Mouse (Mus musculus): ENCODE measurements around the gene Wdr73. TPM values are rescaled to one million over a fixed set of nuclear protein-coding genes. Genes with fewer than 3 reads are reported as not detected.

The Wdr73 gene
- polyA plus RNA-seq, 2 experiments from 2014 or later: 22.5 to 27.1 TPM

DNA sequence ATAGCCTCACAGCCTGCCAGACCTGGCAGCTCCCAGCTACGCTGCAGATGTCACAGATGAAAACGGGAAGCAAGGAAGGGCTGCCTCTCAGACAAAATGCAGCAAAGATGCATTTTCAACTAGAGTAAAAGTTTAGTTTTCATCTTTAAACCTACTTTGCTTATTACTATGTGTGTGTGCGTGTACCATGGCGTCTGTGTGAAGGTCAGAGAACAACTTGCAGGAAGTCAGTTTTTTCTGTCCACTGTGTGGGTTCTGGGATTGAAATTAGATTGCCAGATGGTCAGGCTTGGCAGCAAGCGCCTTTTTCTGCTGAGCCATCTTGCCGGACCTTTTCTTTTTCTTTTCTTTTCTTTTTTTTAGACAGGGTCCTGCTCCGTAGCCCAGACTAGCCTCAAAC is 6.9 kb downstream of the Wdr73 start:
- ATAC-seq: no peak

DNA sequence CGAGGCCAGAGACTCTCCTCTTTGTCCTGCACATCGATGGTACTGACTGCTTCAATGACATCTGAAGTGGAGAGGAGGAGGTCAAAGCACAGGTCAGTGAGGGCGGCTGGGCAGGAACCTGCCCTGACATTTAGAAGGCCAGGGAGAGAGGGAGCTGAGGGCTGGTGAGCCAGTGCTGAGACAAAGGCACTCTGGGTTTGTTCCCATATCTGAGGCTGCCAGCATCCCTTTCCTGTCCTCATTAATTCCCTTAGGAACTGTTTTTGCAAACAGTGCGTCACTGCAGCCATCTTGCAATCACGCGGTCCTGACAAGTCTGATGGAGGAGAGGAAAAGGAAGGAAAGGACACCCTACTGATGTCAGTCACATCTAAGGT is 7.3 kb downstream of the Wdr73 start:
- ATAC-seq: no peak

DNA sequence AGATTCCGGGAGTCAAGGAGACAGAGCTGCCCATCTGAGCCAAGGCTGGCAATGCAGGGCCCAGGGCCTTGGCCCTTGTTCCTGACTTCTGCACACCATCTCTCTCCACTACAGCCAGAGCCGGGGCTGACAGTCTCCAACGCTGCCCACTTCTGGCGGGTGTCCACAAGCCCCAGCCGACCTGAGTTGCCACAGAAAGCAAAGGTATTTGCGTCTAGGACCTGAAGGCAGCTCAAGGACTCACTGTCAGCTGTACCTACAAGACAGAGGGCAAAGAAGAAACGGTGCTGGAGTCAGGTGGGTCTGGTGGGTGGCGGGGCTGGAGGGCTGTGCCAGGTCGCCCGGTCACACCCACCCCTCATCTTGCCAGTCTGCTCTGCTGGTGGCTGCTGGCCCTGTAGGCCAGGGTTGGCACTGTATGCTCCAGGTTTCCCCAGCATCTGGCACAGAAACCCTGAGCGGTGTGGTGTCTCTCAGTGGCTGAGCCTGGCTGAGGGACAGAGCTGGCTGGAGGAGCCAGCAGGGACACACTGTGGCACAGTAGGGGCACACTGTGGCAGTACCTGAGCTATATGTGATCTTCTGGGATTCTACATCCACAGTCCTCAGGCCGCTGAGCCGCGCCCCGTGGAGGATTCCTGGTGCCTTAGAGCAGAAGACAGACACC is 7.8 kb downstream of the Wdr73 start:
- no peak for ATAC-seq

DNA sequence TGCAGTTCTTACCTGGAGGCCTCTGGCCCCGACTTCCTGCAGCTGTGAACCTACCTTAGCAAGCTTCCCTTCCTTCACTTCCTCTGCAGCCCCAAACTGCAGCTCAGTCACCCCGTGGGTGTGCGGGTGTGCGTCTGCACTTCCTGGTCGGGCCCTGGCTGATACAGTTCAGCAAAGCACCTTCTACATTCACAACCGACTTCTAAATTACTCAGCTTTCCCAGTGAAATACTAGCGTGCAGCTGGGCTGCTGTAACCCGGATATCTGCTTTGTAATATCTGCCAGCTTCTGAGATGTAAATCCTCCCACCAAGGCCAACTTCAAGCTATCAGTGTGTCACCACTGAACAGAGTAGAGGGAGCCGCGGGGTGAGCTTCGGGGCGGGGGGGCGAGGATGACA is 11.2 kb downstream of the Wdr73 start:
- peak; percentile 93 for ATAC-seq

DNA sequence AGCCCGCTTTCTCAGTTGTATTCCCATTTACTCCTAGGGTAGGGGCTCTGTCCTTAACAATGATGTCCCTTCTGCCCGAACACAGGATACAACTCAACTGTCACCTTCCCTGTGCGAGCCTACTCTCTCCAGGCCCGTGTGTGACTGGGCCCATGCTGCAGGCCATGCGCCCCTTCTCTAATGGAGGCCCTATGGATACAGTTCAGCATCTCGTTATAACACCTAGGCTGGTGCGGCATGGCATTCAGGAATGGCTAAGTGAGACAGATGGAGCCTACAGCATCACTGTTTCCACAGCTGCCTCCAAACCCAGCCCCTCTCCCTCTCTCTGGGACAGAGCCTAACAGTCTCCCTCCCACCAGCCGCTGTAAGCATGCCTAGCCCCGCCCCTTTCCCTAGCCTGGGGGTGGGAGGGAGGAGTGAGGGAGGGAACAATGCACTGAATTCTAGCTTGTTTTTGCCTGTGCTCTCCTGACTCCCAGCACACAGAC is 12.0 kb downstream of the Wdr73 start:
- peak; percentile 9 for ATAC-seq

DNA sequence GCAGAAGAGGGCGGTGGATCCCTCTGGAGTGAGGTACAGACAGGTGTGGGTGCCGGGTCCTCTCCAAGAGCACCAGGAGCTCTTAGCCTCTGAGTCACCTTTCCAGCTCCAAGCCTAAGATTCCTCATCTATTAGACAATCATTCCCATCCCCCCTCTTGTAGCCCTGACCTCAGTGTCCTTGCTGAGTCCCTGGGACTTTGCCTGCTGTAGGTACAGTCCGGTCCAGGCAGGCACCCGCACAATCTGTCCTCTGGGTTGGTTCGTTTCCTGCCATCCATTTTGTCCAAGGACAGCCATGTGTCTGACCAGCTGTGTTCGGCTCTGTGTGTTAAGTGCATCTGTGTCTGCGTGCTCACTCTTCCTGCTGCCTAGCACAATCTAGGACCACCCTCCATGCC is 12.5 kb downstream of the Wdr73 start:
- no peak for ATAC-seq

DNA sequence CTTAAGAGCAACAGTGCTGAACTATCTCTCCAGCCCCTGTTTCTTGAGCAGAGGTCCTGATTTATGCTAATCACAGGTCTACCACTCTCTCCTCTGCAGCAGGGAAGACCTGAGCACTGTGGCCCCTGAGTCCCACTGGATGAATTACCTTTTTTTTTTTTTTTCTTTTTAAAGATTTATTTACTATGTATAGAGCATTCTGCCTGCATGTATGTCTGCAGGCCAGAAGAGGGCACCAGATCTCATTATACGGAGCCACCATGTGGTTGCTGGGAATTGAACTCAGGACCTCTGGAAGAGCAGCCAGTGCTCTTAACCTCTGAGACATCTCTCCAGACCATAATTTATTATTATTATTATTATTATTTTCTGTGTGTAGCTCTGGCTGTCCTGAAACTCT is 15.4 kb downstream of the Wdr73 start:
- no peak for ATAC-seq

DNA sequence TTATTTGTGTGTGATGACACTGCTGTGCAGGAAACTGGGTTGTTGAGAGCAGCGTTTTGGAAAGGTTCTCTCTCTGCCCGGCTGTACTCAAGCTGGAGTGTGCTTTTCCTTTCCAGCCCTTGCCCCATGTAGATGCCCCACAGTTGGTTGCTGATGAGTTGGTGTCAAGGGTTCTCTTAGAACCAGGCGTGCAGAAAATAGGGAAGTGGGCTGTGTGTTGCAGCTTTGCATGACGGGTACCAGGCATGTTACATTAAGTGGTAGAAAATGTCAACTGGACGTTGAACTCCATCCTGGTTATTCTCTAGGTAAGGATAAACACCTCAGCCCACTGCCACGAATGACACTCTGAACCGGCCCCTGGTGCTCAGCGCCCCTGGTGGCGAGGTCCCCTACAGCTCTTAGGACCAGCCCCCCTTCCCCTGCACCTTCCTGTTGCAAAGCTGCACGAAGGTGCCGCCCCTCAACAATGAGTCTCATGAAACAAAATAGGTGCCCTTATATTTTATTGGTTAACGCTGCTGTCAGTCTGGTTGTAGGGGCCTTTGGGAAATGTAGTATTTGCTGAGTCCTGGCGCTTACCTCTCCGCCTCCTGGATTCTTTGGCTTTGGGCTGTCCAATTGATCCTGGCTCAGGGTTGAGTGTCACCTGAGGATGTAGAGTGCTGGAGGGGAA is 18.1 kb downstream of the Wdr73 start:
- peak; percentile 98 for ATAC-seq

DNA sequence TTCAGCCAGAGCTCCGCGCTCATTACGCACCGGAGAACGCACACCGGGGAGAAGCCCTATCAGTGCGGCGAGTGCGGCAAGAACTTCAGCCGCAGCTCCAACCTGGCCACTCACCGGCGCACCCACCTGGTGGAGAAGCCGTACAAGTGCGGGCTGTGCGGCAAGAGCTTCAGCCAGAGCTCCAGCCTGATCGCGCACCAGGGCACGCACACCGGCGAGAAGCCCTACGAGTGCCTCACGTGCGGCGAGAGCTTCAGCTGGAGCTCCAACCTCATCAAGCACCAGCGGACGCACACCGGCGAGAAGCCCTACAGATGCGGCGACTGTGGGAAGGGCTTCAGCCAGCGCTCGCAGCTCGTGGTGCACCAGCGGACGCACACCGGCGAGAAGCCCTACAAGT is 25.3 kb downstream of the Wdr73 start:
- ATAC-seq: no peak

DNA sequence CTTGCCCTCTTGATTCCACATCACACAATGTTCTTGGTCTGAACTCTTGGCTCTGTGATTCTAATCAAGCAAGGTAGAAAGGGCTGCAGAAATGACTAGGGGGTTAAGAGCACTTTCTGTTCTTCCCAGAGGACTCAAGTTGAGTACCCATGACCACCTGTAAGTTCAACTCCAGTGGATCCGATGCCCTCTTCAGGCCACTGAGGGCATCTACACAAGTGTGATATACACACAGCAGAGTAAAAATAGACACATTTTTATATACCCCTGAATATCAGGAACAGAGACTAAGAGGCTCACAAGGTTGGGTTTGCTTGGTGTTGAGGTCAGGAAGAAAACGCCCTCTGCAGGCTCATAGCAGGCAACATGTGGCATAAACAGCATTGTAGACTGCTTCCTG is 27.4 kb downstream of the Wdr73 start:
- ATAC-seq: no peak

DNA sequence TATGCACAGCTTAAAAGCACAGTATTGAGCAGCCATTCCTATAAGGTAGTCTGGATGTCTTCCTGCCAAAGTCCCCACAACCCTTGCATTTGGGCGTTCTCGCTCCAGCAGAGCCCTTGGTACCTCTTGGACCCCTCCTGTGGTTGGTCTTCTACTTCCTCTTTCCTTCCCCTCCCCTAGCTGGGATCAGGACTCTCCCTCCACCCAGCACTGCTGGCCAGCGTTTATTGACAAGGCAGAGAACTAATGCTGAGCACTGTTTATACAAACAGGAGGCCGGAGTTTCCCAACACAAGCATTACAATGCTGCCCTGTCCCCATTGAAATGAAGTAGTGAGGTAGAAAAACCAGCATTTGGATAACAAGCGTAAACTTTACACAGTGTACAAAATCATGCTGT is 28.0 kb downstream of the Wdr73 start:
- ATAC-seq: no peak

DNA sequence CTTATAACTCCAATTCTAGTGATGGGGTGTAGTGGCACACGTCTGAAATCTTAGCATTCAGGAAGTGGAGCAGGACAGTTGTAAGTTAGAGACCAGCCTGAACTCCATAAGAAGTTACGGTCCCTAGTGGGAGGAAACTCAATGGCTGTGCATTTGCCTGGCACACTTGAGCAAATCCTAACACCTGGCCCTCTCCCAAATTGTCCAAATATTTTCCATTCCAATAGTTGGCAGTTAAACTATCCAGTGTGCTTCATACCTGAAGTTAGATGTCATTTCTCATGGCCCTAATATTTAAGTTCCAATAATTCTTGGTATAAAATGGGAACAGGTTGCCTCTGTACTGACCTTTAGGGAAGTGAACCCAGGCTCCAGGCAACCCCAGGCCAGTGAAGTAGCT is 32.4 kb downstream of the Wdr73 start:
- no peak for ATAC-seq

DNA sequence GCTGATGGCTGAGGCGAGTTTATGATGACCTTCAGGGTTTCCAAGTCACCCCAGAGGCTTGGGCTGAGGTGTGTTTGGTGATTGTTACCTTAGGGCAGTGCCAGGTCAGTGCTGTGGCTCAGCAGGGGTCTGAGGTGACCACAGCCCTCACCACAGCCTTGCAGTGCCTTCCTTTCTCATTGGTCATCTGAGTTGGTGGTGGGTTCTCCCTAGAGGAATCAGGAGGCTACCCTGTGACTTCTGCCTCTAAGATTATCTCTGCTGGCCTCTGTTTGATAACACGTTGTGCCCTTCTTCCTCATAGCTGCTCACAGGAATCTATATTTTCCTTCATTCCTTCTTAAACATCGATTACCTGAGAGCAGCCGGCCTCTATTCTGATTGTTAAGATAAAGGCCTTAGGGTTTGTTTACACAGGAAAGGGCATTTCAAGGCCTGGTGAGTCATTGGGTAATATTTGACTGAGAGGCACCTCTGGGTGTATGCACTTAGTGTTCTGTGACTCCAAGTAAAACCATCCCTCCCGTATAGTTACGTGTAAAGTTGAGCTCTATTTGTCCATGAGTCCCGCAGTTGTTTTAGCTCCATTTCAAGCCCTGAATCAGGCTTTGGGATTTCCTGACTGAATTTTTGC is 34.4 kb downstream of the Wdr73 start:
- ATAC-seq: no peak

DNA sequence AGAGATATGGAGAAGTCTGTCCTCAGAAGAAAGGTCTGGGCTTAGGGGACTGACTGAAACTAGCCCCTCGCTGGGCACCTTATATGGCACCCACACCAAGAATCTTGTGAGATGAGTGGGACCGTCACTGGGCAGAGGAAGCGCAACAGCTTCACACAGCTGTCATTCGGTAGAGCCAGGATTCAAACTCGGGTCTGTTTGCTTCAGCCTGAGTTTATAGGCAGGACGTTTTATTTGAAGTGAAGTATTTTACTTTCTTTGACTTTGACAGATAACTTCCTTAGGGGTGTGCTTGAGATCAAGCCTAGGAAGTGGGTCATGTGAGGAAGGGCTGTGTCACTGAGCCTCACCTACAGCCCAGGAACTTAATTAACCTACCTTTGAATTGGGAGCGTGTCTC is 35.5 kb downstream of the Wdr73 start:
- peak; percentile 8 for ATAC-seq

DNA sequence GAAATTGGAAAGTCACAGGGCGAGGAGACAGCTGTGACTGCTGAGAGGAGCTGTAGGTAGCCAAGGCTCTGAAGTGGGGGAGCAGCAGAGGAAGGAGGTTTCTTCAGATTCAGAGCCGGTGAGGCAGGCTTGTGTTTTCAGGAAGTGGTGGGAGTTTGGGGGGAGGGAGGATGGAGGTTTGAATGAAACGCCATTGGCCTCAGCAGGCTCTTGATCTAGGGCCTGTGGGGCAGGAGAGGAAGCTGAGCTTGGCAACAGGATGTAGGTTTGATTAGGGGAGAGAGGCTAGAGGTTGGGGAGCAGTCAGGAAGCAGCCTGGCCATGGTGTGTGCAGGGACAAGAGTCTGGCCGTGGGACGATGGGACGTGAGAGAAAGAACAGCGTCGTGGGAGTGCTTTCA is 36.2 kb downstream of the Wdr73 start:
- peak; percentile 75 for ATAC-seq

DNA sequence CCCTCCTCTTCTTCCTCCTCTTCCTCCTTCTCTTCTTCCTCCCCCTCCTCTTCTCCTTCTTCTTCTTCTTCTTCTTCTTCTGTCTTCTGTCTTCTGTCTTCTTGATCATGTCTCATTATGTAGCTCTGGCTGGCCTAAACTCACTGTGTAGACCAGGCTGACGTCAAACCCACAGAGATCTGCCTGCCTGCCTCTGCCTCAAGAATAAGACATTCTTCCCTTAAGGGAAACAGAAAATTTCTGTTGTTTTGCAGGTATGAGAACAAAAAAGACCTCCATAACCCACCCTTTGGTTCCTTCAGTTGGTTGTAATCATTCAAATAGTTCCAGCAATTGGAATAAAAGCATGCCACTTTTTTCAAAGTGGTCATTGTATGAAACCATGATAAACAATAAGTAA is 36.9 kb downstream of the Wdr73 start:
- no peak for ATAC-seq

DNA sequence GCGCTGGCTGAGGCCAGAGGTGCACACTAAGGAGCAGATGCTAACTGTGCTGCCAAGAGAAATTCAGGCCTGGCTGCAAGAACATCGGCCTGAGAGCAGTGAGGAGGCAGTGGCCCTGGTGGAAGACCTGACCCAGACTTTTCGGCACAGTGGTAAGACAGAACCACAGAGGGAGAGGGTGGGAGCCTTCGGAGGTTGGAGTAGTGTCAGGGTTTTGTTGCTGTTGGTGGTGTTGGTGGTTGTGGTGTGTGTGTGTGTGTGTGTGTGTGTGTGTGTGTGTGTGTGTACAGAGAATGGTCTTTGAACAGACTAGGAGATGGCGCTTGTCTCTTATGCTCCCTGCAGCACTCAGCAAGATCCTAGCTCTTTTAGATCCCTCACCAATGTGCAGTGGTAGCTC is 37.5 kb downstream of the Wdr73 start:
- no peak for ATAC-seq

DNA sequence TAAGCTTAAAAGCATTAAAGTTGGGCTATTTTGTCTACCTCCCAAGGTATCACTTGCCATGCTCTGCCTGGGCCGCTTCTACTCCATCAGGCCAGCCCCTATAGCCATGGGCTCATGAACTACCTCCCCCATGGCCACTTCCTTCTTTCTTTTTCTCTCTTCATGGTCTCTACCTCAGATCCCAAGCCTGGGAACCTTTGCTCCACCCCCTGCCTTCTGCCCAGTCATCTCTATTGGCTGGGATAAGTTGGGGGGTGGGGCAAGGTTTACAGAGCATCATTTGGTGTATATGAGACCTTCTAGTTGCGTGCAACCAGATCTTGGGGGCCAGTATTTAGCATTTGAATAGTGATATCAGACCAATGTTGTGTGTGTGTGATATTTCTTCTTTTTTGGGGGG is 38.6 kb downstream of the Wdr73 start:
- ATAC-seq: no peak

DNA sequence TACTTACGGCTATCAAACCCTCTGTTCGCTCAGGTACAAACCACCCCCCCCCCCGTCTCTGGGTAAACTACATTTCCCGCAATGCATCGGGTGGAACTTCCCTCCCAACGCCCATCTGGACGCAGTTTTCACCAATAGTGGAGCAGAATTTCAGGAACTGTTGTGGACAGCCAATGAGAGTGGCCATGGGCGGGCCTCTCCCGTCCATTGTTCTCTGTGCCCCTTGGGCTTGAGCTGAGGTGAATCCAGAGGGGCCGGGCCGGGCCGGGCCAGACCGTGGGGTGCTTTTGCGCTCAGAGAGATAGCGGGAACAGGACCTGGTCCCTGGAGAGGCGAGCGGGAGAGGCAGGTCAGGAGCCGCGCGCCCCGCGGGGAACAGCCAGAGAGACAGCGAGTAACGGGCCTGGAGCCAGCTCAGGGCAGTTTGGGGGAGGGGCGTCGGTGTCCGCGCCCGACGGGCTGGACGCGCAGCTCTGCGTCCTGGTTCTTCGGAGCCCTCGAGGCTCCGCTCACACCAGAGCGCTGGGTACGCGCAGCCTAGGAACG is 40.3 kb downstream of the Wdr73 start, which contains the start of gene Zscan2:
Gene Zscan2, plus strand, starts transcription at position 192 of the 546 bp plus-strand sequence.
- ATAC-seq: peak; percentile 75

DNA sequence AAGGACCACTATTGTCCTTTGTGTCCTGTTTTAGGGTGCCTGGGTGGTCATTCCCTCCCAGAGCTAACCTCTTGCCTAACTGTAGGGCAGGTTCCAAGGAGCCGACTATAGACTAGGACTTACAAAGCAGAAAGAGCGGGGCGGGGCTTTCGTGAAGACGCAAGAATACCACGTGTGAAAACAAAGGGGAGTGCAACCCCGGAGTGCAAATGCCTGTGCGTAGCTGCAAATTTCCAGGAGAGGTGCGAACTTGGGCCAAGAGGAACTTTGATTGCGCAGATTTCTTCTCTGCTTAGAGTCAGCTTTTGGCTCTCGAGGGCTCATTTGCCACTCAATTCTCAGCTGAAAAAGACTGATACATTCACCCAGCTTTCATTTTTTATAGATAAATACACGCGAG is 40.8 kb downstream of the Wdr73 start:
- peak; percentile 34 for ATAC-seq

DNA sequence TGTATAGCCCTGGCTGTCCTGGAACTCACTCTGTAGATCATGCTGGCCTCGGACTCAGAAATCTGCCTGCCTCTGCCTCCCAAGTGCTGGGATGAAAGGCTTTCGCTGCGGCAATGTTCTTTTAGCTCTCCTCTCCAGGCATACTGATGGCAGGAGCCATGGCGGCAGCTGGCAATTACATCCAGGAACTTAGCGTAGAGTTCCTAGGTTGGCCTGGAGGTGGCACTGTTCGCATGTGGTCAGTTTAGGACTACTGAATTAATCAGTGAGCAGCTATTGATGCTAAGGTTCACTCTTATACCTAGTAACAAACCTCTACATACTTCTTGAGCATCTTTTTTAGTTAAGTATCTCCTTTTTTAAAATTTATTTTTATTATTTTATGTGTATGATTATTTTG is 43.9 kb downstream of the Wdr73 start:
- ATAC-seq: peak; percentile 40

DNA sequence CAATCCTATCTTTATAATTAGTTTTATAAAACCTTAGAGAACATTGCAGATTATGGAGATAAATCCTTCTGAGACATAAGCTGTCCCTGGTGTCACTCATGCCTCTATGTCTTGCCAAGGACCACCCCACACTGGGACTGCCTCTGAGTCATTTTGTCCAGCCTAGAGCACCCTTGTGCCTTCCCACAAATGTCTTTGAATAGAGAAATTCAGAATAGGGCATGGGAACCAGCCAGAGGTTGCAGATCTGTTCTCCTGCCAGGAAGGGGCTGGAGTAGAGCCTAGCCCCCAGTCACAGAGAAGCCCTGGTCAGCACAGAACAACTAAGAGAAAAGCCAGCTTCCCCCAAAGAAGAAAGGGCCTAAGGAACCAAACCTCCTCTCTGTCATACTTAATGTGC is 45.8 kb downstream of the Wdr73 start:
- no peak for ATAC-seq

DNA sequence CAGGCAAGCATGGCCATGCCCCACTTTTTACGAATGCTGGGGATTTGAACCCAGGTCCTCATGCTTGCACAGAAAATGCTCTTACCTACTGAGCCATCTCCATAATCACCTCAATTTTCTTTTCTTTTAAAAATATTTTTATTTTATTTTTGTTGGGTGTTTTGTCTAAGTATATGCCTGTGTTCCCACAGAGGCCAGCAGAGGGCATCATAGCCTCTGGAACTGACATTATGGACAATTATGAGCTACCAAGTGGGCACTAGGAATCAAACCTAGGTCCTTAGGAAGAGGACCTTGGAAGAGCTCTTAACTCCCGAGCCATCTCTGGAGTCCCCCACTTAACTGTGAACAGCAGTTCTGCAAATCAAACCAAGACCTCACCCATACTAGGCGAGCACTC is 47.9 kb downstream of the Wdr73 start:
- ATAC-seq: no peak

DNA sequence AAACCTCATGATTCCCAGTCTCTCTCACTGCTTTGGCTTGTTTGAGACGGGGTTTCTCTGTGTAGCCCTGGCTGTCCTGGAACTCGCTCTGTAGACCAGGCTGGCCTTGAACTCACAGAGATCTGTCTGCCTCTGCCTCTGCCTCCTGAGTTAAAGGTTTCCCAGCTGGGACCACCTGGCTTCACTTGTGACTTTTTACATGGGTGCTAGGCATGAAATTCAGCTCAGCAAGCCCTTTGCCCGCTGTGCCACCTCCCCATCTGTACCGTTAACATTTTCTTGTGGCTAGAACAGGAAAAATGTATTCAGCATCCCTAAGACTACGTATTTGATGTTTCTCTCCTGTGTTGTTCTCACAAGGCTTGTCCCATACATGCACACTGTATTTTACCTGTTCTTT is 50.5 kb downstream of the Wdr73 start:
- ATAC-seq: no peak

All from activated CD4-positive, CD25-positive, alpha-beta regulatory T cell, adult 4 months (primary cell).